Mouse (Mus musculus) erythroblast, embryonic 14.5 days (primary cell): ENCODE results near the gene Nalcn. TPM values are rescaled to one million over a fixed set of nuclear protein-coding genes. Genes with fewer than 3 reads are reported as not detected.

Experiments
- H3K27me3 ChIP-seq: 2 replicates; pipeline ENCODE4 v1.6.1; 2012; ENCODE audit warnings: inconsistent platforms; ENCODE audit not compliant: control insufficient read depth
- H3K36me3 ChIP-seq: 2 replicates; pipeline ENCODE4 v1.6.1; 2012; ENCODE audit warnings: mild to moderate bottlenecking, inconsistent platforms; ENCODE audit not compliant: control insufficient read depth
- H3K4me1 ChIP-seq: 2 replicates; pipeline ENCODE4 v1.6.1; 2012; ENCODE audit warnings: inconsistent platforms; ENCODE audit not compliant: control insufficient read depth
- H3K4me3 ChIP-seq: replicated peaks from 2 replicates; pipeline ENCODE3; 2012; ENCODE audit warnings: moderate library complexity, mild to moderate bottlenecking, inconsistent platforms
- H3K9me3 ChIP-seq: 2 replicates; pipeline ENCODE4 v1.6.1; 2012; ENCODE audit warnings: low read length, inconsistent platforms, mixed read lengths; ENCODE audit not compliant: control insufficient read depth
- GATA1 ChIP-seq: IDR thresholded peaks from 2 replicates; pipeline ENCODE4 v1.6.1; 2012; ENCODE audit warnings: low read length, inconsistent platforms, mixed read lengths
- TAL1 ChIP-seq: IDR thresholded peaks from 3 replicates; pipeline ENCODE4 v1.6.1; 2012; ENCODE audit warnings: low read length, inconsistent platforms, mixed read lengths
- polyA plus RNA-seq: library from polyadenylated mRNA; stranded (reverse); fragments of >175 nt; gene quantifications from 2 replicates; pipeline ENCODE4 v1.2.3, GENCODE M21; 2012

Nalcn gene
- polyA plus RNA-seq, 1 experiment: not detected

DNA sequence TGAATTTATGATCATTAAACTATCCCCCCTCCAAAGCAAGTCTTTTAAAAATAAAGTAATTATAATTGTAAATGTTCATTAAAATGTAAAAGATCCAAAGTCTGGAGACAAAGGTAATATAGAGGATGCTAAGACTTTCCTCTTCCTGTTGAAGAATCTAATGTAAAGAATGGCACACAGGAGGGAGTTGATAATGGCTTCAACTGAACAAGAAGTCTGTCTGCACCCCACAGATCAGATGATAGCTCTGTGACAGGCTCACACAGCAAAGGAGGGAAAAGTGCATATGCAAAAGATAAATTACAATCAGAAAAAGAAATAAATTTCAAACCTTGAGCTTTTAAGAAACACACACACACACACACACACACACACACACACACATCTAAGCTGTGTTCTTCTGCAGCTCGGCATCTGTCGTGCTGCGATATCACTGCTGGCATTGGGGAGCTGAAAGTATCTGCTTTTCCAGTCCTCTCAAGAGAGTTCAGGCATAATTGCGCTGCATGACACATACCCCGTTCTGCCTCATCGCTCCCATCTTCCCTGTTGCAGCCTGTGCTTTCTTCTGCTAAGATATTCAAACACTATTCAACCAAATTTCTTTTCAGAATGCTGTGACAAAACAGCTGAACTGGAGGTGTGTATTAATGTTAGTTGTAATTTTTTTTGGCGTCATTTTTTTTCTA, 250.6 kb downstream of the Nalcn start:
- Histone ChIP-seq H3K4me3 (no peak overlapping the region), H3K27me3 (no peaks in the 10 kb centered on the region), H3K9me3 (no peaks in the 10 kb centered on the region), H3K4me1 (no peaks in the 10 kb centered on the region), H3K36me3 (no peaks in the 10 kb centered on the region)
- TF ChIP-seq TAL1 (no peak), GATA1 (no peak)

DNA sequence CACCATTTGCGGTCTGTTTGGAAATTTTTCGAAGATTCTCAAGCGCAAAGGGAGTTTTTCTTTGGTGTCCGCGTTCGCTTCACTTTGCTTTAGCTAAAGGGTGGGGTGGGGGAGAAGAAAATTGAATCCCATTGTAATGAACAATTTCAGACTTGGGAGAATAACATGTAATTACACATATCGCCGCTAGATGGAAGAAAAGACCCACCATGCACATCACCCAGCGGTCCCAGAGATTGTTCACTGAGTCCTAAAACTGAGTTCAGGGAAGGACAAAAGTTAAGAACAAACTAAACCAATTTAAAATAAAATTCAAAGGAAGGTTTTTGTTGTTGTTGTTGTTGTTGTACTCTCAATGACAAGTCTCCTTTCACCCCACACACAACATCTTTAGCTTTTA, 255.4 kb downstream of the Nalcn start:
- H3K36me3 ChIP-seq: no peaks in the 10 kb centered on the region
- H3K9me3 ChIP-seq: no peaks in the 10 kb centered on the region
- H3K27me3 ChIP-seq: no peaks in the 10 kb centered on the region
- H3K4me3 ChIP-seq: no peak overlapping the region
- TF ChIP-seq TAL1 (no peak), GATA1 (no peak)
- H3K4me1 ChIP-seq: no peaks in the 10 kb centered on the region

- H3K9me3 ChIP-seq: no peaks in the 10 kb centered on the region
- TF ChIP-seq TAL1 (no peak), GATA1 (no peak)
- no peaks in the 10 kb centered on the region for H3K4me1 ChIP-seq
- H3K27me3 ChIP-seq: no peaks in the 10 kb centered on the region
- H3K4me3 ChIP-seq: no peak overlapping the region
- H3K36me3 ChIP-seq: no peaks in the 10 kb centered on the region
Measured at GRCm38 (mm10) chr14:123359691-123360090, 267.3 kb downstream of the Nalcn start.

DNA sequence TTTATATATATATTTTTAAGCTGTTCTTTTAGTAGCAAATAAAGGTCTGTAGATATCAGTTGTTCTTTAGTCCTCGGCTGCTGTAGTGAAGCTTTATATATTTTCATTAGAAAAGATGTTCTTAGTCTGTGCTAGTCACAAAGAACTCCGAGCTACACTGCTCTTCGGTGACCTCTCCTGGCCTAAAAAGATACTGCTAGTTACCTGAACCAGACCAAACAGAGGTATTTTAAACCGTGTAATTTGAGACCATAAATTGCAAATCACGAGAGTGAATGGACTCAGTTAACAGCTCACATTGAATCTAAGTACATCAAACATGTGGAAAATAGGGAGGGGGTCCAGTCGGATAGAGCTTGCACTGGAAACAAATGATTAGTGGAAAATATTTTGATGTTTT, 274.0 kb downstream of the Nalcn start:
- Histone ChIP-seq H3K4me3 (no peak overlapping the region), H3K36me3 (no peaks in the 10 kb centered on the region), H3K4me1 (no peaks in the 10 kb centered on the region), H3K27me3 (no peaks in the 10 kb centered on the region), H3K9me3 (peaks cover 2% of the 10 kb centered on the region; the same call in 1 of the 2 replicates)
- TF ChIP-seq GATA1 (no peak), TAL1 (no peak)

- Histone ChIP-seq H3K27me3 (no peaks in the 10 kb centered on the region), H3K36me3 (no peaks in the 10 kb centered on the region), H3K4me3 (no peak overlapping the region), H3K4me1 (no peaks in the 10 kb centered on the region), H3K9me3 (peaks cover 2% of the 10 kb centered on the region; the same call in 1 of the 2 replicates)
- no peak for TF ChIP-seq GATA1
- no peak for TF ChIP-seq TAL1
Measured at GRCm38 (mm10) chr14:123331841-123332240, 295.1 kb downstream of the Nalcn start.

DNA sequence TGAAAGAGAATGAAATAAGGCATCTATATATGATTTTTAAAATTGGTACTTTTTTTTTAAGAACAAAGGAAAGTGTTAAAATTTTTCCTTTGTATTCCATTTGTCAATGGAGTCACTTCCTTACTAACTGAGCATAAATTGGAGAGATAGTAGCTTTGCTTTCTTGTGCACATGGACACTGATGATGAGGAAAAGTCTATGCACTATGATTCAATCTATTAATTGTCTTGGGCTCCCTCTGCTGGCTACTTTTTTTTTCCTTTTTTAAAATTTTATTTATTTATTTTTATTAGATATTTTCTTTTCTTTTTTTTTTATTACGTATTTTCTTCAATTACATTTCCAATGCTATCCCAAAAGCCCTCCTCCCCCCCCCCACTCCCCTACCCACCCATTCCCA, 312.6 kb downstream of the Nalcn start:
- no peaks in the 10 kb centered on the region for H3K36me3 ChIP-seq
- no peaks in the 10 kb centered on the region for H3K4me1 ChIP-seq
- no peaks in the 10 kb centered on the region for H3K9me3 ChIP-seq
- no peaks in the 10 kb centered on the region for H3K27me3 ChIP-seq
- TF ChIP-seq GATA1 (no peak), TAL1 (no peak)
- H3K4me3 ChIP-seq: no peak overlapping the region

GRCm38 (mm10) chr14:123312371-123312770, 314.6 kb downstream of the Nalcn start:
- Histone ChIP-seq H3K36me3 (no peaks in the 10 kb centered on the region), H3K27me3 (no peaks in the 10 kb centered on the region), H3K9me3 (no peaks in the 10 kb centered on the region), H3K4me1 (no peaks in the 10 kb centered on the region), H3K4me3 (no peak overlapping the region)
- TF ChIP-seq GATA1: no peak
- no peak for TF ChIP-seq TAL1

DNA sequence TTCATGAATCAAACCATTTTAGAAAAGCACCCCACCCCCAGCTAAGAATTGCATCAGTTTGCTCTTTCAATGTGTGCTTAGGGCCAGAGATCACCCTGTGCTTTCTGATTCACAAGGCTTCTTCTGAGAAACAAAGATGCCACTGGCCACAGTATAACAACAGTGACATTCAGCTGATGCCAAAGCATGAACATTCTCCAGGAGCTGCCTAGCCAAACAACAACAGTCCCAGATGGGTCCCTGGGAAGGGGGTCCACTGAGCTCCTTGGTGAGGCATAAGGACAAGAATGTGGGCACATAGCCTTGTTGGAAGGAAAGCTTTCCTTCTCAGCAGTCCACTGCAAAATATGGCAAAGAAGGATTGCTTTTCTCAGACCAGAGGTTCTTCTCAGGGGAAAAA, 330.9 kb downstream of the Nalcn start:
- no peak overlapping the region for H3K4me3 ChIP-seq
- H3K4me1 ChIP-seq: no peaks in the 10 kb centered on the region
- TF ChIP-seq GATA1: no peak
- no peaks in the 10 kb centered on the region for H3K27me3 ChIP-seq
- no peaks in the 10 kb centered on the region for H3K36me3 ChIP-seq
- no peaks in the 10 kb centered on the region for H3K9me3 ChIP-seq

DNA sequence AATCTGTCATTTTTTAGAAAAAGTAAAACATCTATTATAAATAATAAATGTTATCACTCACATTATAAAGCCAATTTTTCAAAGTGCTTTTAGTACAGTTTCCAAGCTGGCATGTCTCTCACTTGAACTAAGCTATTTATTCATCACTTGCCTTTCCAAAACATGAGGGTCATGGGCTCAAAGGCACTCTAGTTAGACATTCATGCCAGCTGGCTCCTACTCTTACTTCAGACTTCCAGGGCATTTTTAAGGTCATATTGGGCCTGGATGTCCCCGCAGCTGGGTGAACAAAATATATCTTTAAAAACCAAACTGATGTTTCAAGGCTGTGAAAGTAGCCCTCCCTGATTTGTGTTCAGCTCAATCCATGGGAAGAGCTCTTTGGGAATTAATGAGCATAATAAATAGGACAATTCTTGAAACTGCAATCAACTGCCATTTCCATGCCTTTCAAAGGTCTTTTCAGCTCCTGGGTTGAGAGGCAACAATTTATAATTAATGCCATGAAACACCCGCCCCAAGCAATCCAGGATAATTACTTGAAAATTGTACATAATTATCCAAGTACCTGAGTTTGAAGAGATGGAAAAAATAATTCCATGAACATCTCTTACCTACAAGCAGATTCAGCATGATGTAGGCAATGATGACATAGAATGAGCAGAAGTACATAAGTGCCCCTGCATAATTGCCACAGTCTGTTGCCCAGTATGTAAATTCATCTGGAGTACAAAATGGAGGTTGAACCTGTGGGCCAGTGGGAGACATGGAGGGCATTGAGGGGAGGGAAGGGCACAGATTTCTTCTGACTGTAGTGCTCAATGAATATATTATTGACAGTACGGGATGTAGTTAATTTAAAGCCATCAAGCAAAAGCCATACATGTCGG, 335.6 kb downstream of the Nalcn start:
- no peak for TF ChIP-seq GATA1
- no peak for TF ChIP-seq TAL1
- H3K36me3 ChIP-seq: no peaks in the 10 kb centered on the region
- H3K4me3 ChIP-seq: no peak overlapping the region
- H3K27me3 ChIP-seq: no peaks in the 10 kb centered on the region
- no peaks in the 10 kb centered on the region for H3K9me3 ChIP-seq
- no peaks in the 10 kb centered on the region for H3K4me1 ChIP-seq
